Mouse (Mus musculus) myocyte (in vitro differentiated cells): Measurements from ENCODE around the gene Ruvbl2. TPM values are rescaled to one million over a fixed set of nuclear protein-coding genes. Genes with fewer than 3 reads are reported as not detected.
A peak's percentile ranks its signal among the peaks of the same experiment; 100 is the strongest.

ENCODE experiments used
- H3K27me3 ChIP-seq: one replicate; pipeline ENCODE4 v1.6.1; 2011; ENCODE audit not compliant: control insufficient read depth, insufficient read depth, insufficient read length
- H3K36me3 ChIP-seq: one replicate; pipeline ENCODE4 v1.6.1; 2011; ENCODE audit not compliant: control insufficient read depth, insufficient read depth
- H3K4me2 ChIP-seq: one replicate; pipeline ENCODE4 v1.6.1; 2011; ENCODE audit warnings: low read depth, control low read depth
- H3K4me3 ChIP-seq: one replicate; pipeline ENCODE4 v1.5.1; 2011; ENCODE audit warnings: mild to moderate bottlenecking, control low read depth, moderate library complexity
- H3K79me2 ChIP-seq: one replicate; pipeline ENCODE4 v1.6.1; 2011; ENCODE audit not compliant: control insufficient read depth, insufficient read depth
- H3ac ChIP-seq: one replicate; pipeline ENCODE4 v1.6.1; 2011; ENCODE audit not compliant: control insufficient read depth, insufficient read length
- CEBPB ChIP-seq: IDR thresholded peaks from 2 replicates; pipeline ENCODE4 v1.6.1; 2011; ENCODE audit warnings: mild to moderate bottlenecking, moderate library complexity; ENCODE audit not compliant: poor library complexity, insufficient read depth, severe bottlenecking
- E2F4 ChIP-seq: IDR thresholded peaks from one replicate; pipeline ENCODE4 v1.6.1; 2011; ENCODE audit warnings: mild to moderate bottlenecking, control low read depth, moderate library complexity; ENCODE audit not compliant: insufficient read depth
- MAX ChIP-seq: IDR thresholded peaks from one replicate; pipeline ENCODE4 v1.6.1; 2011; ENCODE audit warnings: low read depth, mild to moderate bottlenecking, control low read depth
- MYOD1 ChIP-seq, 3 experiments: IDR thresholded peaks; one replicate each; pipeline ENCODE4 v1.6.1; 2011; ENCODE audit warnings: control low read depth in 2 of 3, low read depth in 2 of 3, mild to moderate bottlenecking in 2 of 3, moderate library complexity in 1 of 3; ENCODE audit not compliant: insufficient read length in 2 of 3, control insufficient read depth in 1 of 3
- MYOG ChIP-seq, 3 experiments: IDR thresholded peaks; one replicate each; pipeline ENCODE4 v1.6.1; 2011; ENCODE audit warnings: control low read depth in 2 of 3, low read depth in 2 of 3, mild to moderate bottlenecking in 2 of 3; ENCODE audit not compliant: insufficient read length in 2 of 3, control insufficient read depth in 1 of 3, insufficient read depth in 1 of 3
- POLR2A ChIP-seq: IDR thresholded peaks from one replicate; pipeline ENCODE4 v1.6.1; 2011; ENCODE audit warnings: low read depth, mild to moderate bottlenecking, control low read depth, moderate library complexity; ENCODE audit not compliant: insufficient read length
- POLR2AphosphoS2 ChIP-seq: IDR thresholded peaks from one replicate; pipeline ENCODE4 v1.6.1; 2011; ENCODE audit warnings: low read depth, control low read depth; ENCODE audit not compliant: insufficient read length
- REST ChIP-seq: IDR thresholded peaks from one replicate; pipeline ENCODE4 v1.6.1; 2011; ENCODE audit warnings: mild to moderate bottlenecking, control low read depth, moderate library complexity; ENCODE audit not compliant: insufficient read depth, insufficient read length
- SRF ChIP-seq: IDR thresholded peaks from one replicate; pipeline ENCODE4 v1.6.1; 2011; ENCODE audit warnings: low read depth; ENCODE audit not compliant: control insufficient read depth, insufficient read length
- TCF12 ChIP-seq: IDR thresholded peaks from one replicate; pipeline ENCODE4 v1.6.1; 2011; ENCODE audit warnings: mild to moderate bottlenecking, control low read depth; ENCODE audit not compliant: poor library complexity, insufficient read depth, severe bottlenecking
- TCF3 ChIP-seq: IDR thresholded peaks from one replicate; pipeline ENCODE4 v1.6.1; 2011; ENCODE audit warnings: low read depth, control low read depth; ENCODE audit not compliant: insufficient read length
- USF1 ChIP-seq: IDR thresholded peaks from one replicate; pipeline ENCODE4 v1.6.1; 2011; ENCODE audit warnings: low read depth, mild to moderate bottlenecking, control low read depth, moderate library complexity
- polyA plus RNA-seq: library from polyadenylated mRNA; unstranded; fragments of >200 nt; fragmentation: generic; extraction: Trizol; gene quantifications from one replicate; pipeline ENCODE4 v1.2.1, GENCODE M21; 2012; ENCODE audit warnings: missing spikeins

The Ruvbl2 gene
- polyA plus RNA-seq, 1 experiment: 118 TPM

GRCm38 (mm10) chr7:45475291-45475969 lies 37.5 kb upstream of the Ruvbl2 start:
- H3K4me2 ChIP-seq: peak overlapping the region; percentile 80
- H3K36me3 ChIP-seq: no peaks in the 10 kb centered on the region
- no peak for TF ChIP-seq MAX
- TF ChIP-seq POLR2A: peak; percentile 22
- TF ChIP-seq SRF: no peak
- H3K4me3 ChIP-seq: peak overlapping the region; percentile 1
- H3K79me2 ChIP-seq: no peaks in the 10 kb centered on the region
- H3ac ChIP-seq: no peak overlapping the region
- H3K27me3 ChIP-seq: no peaks in the 10 kb centered on the region

DNA sequence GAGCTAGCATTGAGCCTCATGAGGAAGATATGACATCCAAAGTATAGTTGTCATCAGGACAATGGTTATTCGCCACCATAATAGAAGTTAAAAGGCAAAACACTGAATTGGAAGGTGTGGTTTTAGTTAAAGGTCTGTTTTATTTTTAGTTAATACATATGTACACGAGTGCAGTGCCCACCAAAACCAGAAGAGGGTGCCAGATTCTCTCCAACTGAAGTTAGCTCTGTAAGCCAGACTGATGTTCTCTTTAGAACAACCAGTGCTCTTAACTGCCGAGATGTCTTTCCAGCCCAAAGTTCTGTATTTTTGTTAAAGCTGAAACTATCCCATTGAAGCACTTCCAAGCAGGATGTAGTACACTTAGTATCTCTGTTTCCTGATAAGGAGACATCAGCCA lies 33.0 kb upstream of the Ruvbl2 start:
- Histone ChIP-seq H3K79me2 (peaks cover 6% of the 10 kb centered on the region), H3K4me3 (no peak overlapping the region), H3K4me2 (peak overlapping the region; percentile 26), H3K36me3 (no peaks in the 10 kb centered on the region), H3ac (no peak overlapping the region), H3K27me3 (no peaks in the 10 kb centered on the region)
- TF ChIP-seq REST (no peak), MYOG (IDR thresholded peaks at IDR 0.05; ENCODE audit: control insufficient read depth in 1 of 3, insufficient read depth in 1 of 3, insufficient read length in 2 of 3, low read depth in 2 of 3) (no peak), TCF12 (no peak), E2F4 (no peak), CEBPB (no peak), USF1 (no peak), POLR2AphosphoS2 (no peak), SRF (no peak), TCF3 (no peak), POLR2A (no peak), MYOD1 (IDR thresholded peaks at IDR 0.05; ENCODE audit: control insufficient read depth in 1 of 3, insufficient read length in 2 of 3, low read depth in 2 of 3) (no peak), MAX (no peak)

DNA sequence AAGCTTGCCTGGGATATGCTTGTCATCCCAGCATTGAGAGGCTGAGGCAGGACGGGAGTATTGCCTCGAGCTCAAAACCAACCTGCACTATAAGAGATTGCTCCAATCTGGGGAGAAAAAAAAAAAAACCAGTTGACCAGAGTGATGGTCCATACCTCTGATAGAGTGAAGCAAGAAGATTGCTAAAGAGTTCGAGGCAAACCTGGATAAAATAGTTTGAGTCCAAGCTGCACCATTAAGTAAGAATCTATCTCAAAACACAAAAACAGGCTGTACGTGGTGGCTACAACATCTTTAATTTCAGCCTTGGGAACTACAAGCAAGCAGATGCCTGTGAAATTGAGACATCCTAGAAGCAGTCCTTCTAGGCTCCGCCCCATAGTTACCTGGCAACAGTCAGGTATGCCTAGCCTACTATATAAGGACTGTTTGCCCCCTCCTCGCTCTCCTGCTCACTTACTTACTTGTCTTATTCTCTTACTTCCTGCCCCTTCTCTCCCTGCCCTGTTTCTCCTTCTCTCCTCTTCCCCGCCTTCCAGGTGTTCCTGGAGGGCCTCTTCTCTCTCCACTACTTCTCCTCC lies 29.3 kb upstream of the Ruvbl2 start:
- TF ChIP-seq USF1: no peak
- no peak for TF ChIP-seq MYOD1 (IDR thresholded peaks at IDR 0.05; ENCODE audit: control insufficient read depth in 1 of 3, insufficient read length in 2 of 3, low read depth in 2 of 3)
- no peak for TF ChIP-seq CEBPB
- TF ChIP-seq TCF12: no peak
- no peak for TF ChIP-seq REST
- TF ChIP-seq TCF3: no peak
- TF ChIP-seq MYOG (IDR thresholded peaks at IDR 0.05; ENCODE audit: control insufficient read depth in 1 of 3, insufficient read depth in 1 of 3, insufficient read length in 2 of 3, low read depth in 2 of 3): no peak
- TF ChIP-seq SRF: no peak
- no peak for TF ChIP-seq POLR2A
- no peak for TF ChIP-seq E2F4
- no peak for TF ChIP-seq POLR2AphosphoS2
- TF ChIP-seq MAX: no peak
- H3K4me2 ChIP-seq: peak overlapping the region; percentile 88
- no peaks in the 10 kb centered on the region for H3K27me3 ChIP-seq
- H3K4me3 ChIP-seq: peak overlapping the region; percentile 54
- peaks cover 24% of the 10 kb centered on the region for H3K36me3 ChIP-seq
- H3K79me2 ChIP-seq: peaks cover 28% of the 10 kb centered on the region
- peak overlapping the region; percentile 53 for H3ac ChIP-seq

DNA sequence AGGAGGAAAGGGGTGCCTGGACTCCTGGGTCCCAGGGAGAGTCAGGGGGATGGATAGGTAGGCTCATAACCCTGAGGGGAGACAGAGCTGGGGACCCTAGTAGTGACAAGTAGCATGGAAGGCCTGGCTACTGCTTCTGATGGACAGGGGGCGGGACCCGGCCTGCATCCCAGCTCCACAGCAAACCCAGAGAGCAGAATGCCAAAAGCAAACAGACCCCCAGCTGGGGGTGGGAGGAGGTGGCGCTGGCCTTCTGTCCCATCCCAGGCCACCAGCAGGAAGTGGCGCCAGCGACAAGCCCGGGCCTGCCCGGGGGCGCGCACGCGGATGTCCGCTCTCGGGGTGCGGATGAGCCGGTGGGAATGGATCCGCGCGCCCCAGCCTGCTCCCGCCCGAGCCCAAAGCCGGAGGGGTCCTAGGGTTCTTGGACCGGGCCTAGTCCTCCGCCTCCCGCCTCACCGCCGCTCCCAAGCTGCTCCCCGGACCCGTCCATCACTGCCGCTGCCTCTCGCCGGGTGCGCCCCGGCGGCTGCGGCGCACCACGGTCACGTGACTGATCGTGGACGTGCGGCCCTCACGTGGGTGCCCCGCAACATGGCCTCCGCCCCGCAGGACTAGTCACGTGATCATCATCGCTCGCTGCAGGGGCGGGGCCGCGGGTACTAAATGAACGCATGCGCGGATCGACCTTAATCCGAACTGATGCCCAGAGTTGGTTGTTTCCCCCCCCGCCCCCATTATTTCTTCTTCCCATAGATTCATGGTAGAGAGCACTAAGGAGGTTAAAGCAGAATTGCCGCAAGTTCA lies 28.6 kb upstream of the Ruvbl2 start, which contains the start of gene Bax:
TSS of gene Bax (minus strand) at position 616 of the 807 bp plus-strand sequence.
- peak within 1 kb of the TSS; percentile 54 for H3K4me3 ChIP-seq
- peaks cover 24% of the 10 kb centered on the region for H3K36me3 ChIP-seq
- TF ChIP-seq USF1 (peak; percentile 98), POLR2AphosphoS2 (peak; percentile 89), MYOD1 (IDR thresholded peaks at IDR 0.05; ENCODE audit: control insufficient read depth in 1 of 3, insufficient read length in 2 of 3, low read depth in 2 of 3) (peak in 1 of 3 experiments; percentile 19), MAX (no peak), POLR2A (peak; percentile 91), CEBPB (no peak), SRF (no peak), MYOG (IDR thresholded peaks at IDR 0.05; ENCODE audit: control insufficient read depth in 1 of 3, insufficient read depth in 1 of 3, insufficient read length in 2 of 3, low read depth in 2 of 3) (peak in 1 of 3 experiments; percentile 29)
- H3K27me3 ChIP-seq: no peaks in the 10 kb centered on the region
- peak within 1 kb of the TSS; percentile 90 for H3K4me2 ChIP-seq
- peaks cover 28% of the 10 kb centered on the region for H3K79me2 ChIP-seq
- peak within 1 kb of the TSS; percentile 53 for H3ac ChIP-seq
